Mouse (Mus musculus) retina, embryonic 14.5 days (tissue): ENCODE results near the gene Prl7b1.

ENCODE experiments used
- DNase-seq: peaks from one replicate; pipeline ENCODE4 v3.0.0-alpha.2; 2015; ENCODE audit warnings: low spot score

Gene Prl7b1

DNA sequence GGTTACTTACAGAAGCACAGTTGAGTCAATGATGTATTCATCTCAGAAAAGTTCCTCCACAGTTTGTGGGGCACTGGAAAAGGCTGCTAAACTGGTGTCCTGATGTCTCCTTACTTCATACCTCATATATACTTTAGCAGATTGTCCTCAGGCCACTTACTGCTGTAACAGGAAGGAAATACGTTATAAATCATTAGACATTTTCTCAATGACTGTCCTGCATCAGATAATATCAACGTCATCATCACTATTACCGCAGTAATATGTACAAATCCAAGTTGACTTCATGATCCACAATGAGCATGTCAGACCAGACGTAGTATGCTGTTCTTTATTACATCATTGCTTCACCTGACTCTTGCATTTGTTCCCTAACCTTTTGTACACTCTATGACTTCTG, at the start of gene Prl7b1:
Gene Prl7b1, minus strand, starts transcription at position 101 of the 400 bp plus-strand sequence.
- no peak for DNase-seq

DNA sequence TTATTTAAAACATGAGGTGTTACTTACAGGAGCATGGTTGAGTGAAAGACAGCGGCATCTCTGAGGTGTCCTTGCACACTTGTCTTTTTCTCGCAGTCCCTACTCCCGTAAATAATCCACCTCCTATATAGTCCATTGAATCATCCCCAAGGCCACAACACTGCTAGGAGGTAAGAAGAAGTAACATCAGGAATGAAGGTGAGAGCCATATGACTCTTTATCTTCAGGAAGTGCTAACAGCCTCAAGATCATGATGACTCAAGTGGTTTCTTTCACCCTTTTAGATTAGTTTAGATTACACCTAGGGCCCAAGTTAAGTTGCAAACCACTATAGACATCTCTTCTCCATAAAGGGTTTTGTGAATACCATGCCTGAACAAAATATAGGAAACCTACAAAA, 32.0 kb upstream of the Prl7b1 start, which contains the start of gene Prl7a1:
Gene Prl7a1, minus strand, starts transcription at position 101 of the 400 bp plus-strand sequence.
- no peak for DNase-seq

DNA sequence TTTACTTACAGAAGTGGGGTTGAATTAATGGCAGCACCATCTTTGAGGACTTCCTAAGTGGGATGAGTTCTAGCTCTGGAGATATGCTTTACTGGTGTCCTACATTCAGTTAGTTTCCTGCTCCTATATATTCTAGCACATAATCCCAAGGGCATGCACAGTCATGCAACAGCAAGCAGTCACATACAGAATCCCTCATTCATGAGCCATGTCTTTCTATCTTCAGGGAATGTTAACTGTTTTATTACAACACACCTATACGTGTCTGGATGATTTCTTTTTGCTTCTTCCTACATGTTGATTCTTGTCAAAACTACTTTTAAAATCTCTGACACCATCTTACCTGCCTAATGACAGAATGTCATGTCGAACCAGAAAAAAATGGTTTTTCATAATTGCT, 28.3 kb downstream of the Prl7b1 start, which contains the start of gene Prl8a1:
Gene Prl8a1, minus strand, starts transcription at position 101 of the 400 bp plus-strand sequence.
- no peak for DNase-seq

DNA sequence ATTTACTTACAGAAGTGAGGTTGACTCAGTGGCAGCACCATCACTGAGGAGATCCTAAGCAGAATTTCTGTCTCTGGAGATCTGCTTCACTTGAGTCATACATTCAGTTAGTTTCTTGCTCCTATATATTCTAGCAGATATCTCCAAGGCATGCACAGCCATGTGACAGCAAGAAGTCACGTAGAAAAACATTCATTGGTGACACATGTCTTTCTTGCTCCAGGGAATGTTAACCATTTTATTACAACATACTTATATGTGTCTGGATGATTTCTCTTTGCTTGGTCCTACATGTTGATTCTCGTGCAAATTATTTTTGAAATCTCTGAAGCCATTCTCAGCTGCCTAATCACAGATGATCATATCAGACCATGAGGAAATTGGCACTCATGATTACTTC, 45.9 kb downstream of the Prl7b1 start, which contains the start of gene Prl8a9:
Gene Prl8a9, minus strand, starts transcription at position 101 of the 400 bp plus-strand sequence.
- DNase-seq: no peak

DNA sequence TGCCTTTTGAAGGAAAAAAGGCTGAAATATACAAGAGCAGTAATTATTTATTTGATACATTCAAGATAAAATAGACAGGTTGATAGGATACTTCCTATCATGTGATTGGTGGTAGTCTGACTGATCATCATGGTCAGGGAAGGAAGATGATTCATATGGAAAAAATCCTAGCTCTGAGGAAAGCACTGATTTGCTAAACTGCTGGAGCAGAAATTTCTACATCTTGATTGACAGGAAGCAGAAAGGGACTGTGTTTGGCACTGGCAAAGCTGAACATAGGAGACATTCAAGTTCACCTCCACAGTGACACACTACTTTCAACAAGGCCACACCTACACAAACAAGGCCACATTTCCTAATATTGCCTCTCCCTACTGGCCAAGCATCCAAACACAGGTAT, 57.0 kb downstream of the Prl7b1 start:
- no peak for DNase-seq
